11 mouse cellular contexts compared by ENCODE assay signal in the genomic region with DNA sequence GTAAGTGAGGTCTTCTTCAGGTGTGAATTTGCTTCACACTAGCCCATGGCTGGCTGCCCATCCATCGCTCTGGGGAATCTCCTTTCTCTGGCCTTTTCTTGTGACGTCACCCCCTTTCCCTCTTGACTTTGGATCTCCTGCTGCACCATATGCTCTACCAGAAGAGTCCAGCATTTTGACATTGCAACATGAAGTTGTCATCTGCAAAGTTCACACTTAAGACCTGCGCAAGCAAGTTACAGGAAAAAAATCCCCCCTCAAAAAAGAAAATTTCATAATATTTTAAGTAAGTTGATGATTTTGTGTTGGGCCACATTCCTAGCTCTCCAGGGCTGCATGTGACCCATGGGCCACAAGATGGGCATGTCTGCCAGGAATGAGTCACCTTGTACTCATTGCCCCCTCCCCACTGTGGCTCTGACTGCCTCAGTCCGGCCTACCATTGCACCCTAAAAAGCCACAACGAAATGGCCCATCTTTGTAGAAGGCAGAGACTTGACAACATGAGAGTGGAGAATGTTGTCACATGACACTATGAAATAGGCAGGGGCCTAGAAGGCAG. TPM values are rescaled to one million over a fixed set of nuclear protein-coding genes. Genes with fewer than 3 reads are reported as not detected.
"Had no signal": no experiment of that assay in that cellular context is flagged by ENCODE, and none has a peak within 500 bp of the region (broad histone marks: within the 10 kb centered on the region; RNA-seq: fewer than 3 reads in every experiment).

No protein-coding gene starts in this region.

- H3K27ac ChIP-seq: kidney, embryonic 15.5 days; liver, embryonic 14.5 days; midbrain, embryonic 12.5 days; neural tube, embryonic 13.5 days had no signal

- H3K4me3 ChIP-seq: kidney, embryonic 15.5 days; limb, embryonic 13.5 days; midbrain, embryonic 12.5 days; neural tube, embryonic 13.5 days had no signal

- DNase-seq: kidney, adult 18-20 months; layer of hippocampus, postnatal 36 days; retina, postnatal 1 day; spleen, adult 18-20 months; thymus, postnatal 36 days had no signal

RNA-seq across cellular contexts. Expression of gene Col23a1, which starts 54.1 kb away (rescaled TPM):
- total RNA-seq: megakaryocyte-erythroid progenitor cell, adult 5-6 weeks had no signal
